18 mouse cellular contexts compared by ENCODE assay signal in the genomic region with DNA sequence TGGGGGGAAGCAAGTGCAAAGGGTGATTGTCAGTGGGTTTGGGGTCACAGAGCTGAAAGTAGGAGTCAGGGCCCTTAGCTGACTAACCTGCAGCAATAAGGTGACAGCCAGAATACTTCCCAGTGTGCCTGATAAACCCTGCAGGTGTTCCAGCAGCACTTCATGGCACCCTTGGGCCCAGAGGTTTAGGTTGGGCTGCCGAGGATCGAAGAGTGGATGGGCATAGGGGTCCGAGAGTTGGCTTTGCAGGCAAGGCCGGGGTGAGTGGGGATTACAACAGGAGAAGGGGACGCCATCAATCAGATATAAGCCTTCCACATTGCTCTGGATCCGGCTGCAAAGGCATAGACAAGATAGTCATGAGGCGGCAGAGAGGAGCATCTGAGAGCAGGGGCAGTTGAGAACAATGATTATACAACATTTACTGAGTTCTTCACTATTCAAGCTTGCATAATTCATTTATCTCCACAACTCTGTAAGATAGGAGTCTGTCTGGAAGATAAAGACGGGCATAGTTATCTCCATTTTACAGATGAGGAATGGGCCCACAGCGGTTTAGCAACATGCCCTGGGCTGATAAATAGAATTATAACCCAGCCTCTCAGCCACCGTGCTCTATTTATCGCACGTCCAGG. TPM values are rescaled to one million over a fixed set of nuclear protein-coding genes. Genes with fewer than 3 reads are reported as not detected.
DNase-seq lines count a peak whose midpoint lies in the region; ATAC-seq and TF ChIP-seq lines count a peak whose summit lies in the region.
"Had no signal": no experiment of that assay in that cellular context is flagged by ENCODE, and none has a peak within 500 bp of the region (broad histone marks: within the 10 kb centered on the region; RNA-seq: fewer than 3 reads in every experiment).

No protein-coding gene starts in this region.

- peak overlapping the region; percentile 99 for H3K4me2 ChIP-seq in liver, embryonic 16.5 days (ENCODE audit: low read depth, low read length)

- H3K27me3 ChIP-seq in liver, embryonic 16.5 days (ENCODE audit: control insufficient read depth, insufficient read depth, low read depth, low read length) = no peaks in the 10 kb centered on the region
- H3K27me3 ChIP-seq: embryonic facial prominence, embryonic 13.5 days; intestine, embryonic 15.5 days; limb, embryonic 15.5 days had no signal

- no peak for DNase-seq in gastrocnemius, adult 2 months
- no peak for DNase-seq in gastrocnemius, adult 18-20 months (ENCODE audit: low spot score)
- DNase-seq in left cerebral cortex, adult 2 months (ENCODE audit: extremely low spot score in 1 of 2, low spot score in 2 of 2) = no peak
- DNase-seq in left cerebral cortex, adult 18-20 months (ENCODE audit: low spot score in 2 of 2) = no peak
- no peak for DNase-seq in left cerebral cortex, adult 9 months (ENCODE audit: low spot score in 2 of 2)
- DNase-seq: adrenal gland, postnatal 10 days; forebrain, postnatal 0 days; gastrocnemius, postnatal 14 days; heart, postnatal 10 days; lung, postnatal 10 days; thymus, postnatal 14 days had no signal

- intact Hi-C loops in gastrocnemius, adult 2 months (cut with DNase I) = loop anchor here (5.0 kb wide), 1 partner anchor 36 kb away; a partner anchor contains a TSS
- intact Hi-C loops in left cerebral cortex, adult 2 months (cut with DNase I) = no loop called here

- peaks cover 43% of the 10 kb centered on the region for H3K4me1 ChIP-seq in liver, embryonic 16.5 days (ENCODE audit: control insufficient read depth, low read depth, low read length)

- no peak overlapping the region for H3K4me3 ChIP-seq in gastrocnemius, adult 2 months
- no peak overlapping the region for H3K4me3 ChIP-seq in left cerebral cortex, adult 2 months
- H3K4me3 ChIP-seq in liver, embryonic 16.5 days (ENCODE audit: low read depth, low read length) = peak overlapping the region; percentile 90

- TF ChIP-seq CTCF in gastrocnemius, adult 2 months (IDR thresholded peaks at IDR 0.05) = no peak
- no peak for TF ChIP-seq CTCF in left cerebral cortex, adult 2 months (IDR thresholded peaks at IDR 0.05)

- peak overlapping the region; percentile 1; the same call in 1 of the 2 replicates for H3K9ac ChIP-seq in liver, embryonic 16.5 days (ENCODE audit: low read depth, low read length)
- H3K9ac ChIP-seq: forebrain, postnatal 0 days; hindbrain, embryonic 14.5 days; limb, embryonic 15.5 days had no signal

- ATAC-seq in common myeloid progenitor, adult 5-6 weeks (replicated peaks; ENCODE audit: low read depth, poor library complexity, severe bottlenecking) = peak; percentile 15; the same call in 1 of the 2 replicates
- peak; percentile 37 for ATAC-seq in liver, embryonic 16.5 days (ENCODE audit: low read depth)
- no peak for ATAC-seq in erythroblast, adult 5-6 weeks (replicated peaks; ENCODE audit: low FRiP score, poor library complexity, severe bottlenecking)

- H3K36me3 ChIP-seq in liver, embryonic 16.5 days (ENCODE audit: control insufficient read depth, insufficient read depth) = no peaks in the 10 kb centered on the region

- H3K9me3 ChIP-seq in liver, embryonic 16.5 days (replicated peaks; ENCODE audit: control insufficient read depth, low read length) = no peaks in the 10 kb centered on the region
- H3K9me3 ChIP-seq: embryonic facial prominence, embryonic 13.5 days; intestine, embryonic 15.5 days; limb, embryonic 15.5 days had no signal

- H3K27ac ChIP-seq in gastrocnemius, adult 2 months = peak overlapping the region; percentile 96; the same call in 1 of the 2 replicates
- peak overlapping the region; percentile 73 for H3K27ac ChIP-seq in left cerebral cortex, adult 2 months
- peak overlapping the region; percentile 91 for H3K27ac ChIP-seq in liver, embryonic 16.5 days (ENCODE audit: low read length)
- H3K27ac ChIP-seq: hindbrain, embryonic 14.5 days had no signal

- 27% methylated on average over 12 of the region's 12 CpGs for WGBS in liver, embryonic 16.5 days (ENCODE audit: insufficient replicate concordance)

RNA-seq across cellular contexts. Expression of a gene that starts 1.1 kb away (rescaled TPM):
- total RNA-seq in gastrocnemius, adult 2 months (2021) = 1 to 10 TPM; 7.3 TPM
- 1 to 10 TPM; 7.8 TPM for total RNA-seq in gastrocnemius, adult 18-20 months (2021)
- total RNA-seq in left cerebral cortex, adult 2 months (2021) = 1 to 10 TPM; 5.6 to 7.2 TPM
- total RNA-seq in left cerebral cortex, adult 18-20 months (2021) = 1 to 10 TPM; 6.4 to 7.6 TPM
- 2.0 and 3.2 TPM in 2 replicates for total RNA-seq in common myeloid progenitor, adult 5-6 weeks (2017)
- 2.4 and 2.6 TPM in 2 replicates for polyA plus RNA-seq in liver, embryonic 16.5 days (2015; fragmentation: Nextera tagmentation; extraction: Ambion mirVana)
- 1.2 TPM in 1 of 2 replicates, not detected in the other for total RNA-seq in erythroblast, adult 5-6 weeks (2015; ENCODE audit: low replicate concordance)
- 1.7 and 3.0 TPM in 2 replicates for total RNA-seq in erythroblast, adult 5-6 weeks (2017; ENCODE audit: low replicate concordance)

RNA-seq across cellular contexts. Expression of a gene that starts 1.3 kb away (rescaled TPM):
- total RNA-seq in gastrocnemius, adult 2 months (2021) = 1 to 10 TPM; 3.4 to 6.2 TPM
- 1 to 10 TPM; 3.1 to 4.5 TPM for total RNA-seq in gastrocnemius, adult 18-20 months (2021)
- total RNA-seq in left cerebral cortex, adult 2 months (2021) = 10 to 100 TPM; 11.0 to 13.7 TPM
- 10 to 100 TPM in 1 of 2 experiments, 1 to 10 TPM in 1; 9.0 to 11.5 TPM for total RNA-seq in left cerebral cortex, adult 18-20 months (2021)
- total RNA-seq in common myeloid progenitor, adult 5-6 weeks (2017) = 22.9 and 41.2 TPM in 2 replicates
- 11.4 and 12.8 TPM in 2 replicates for polyA plus RNA-seq in liver, embryonic 16.5 days (2015; fragmentation: Nextera tagmentation; extraction: Ambion mirVana)
- 1.7 and 4.8 TPM in 2 replicates for total RNA-seq in erythroblast, adult 5-6 weeks (2015; ENCODE audit: low replicate concordance)
- 6.3 and 8.3 TPM in 2 replicates for total RNA-seq in erythroblast, adult 5-6 weeks (2017; ENCODE audit: low replicate concordance)

RNA-seq across cellular contexts. Expression of a gene that starts 7.8 kb away (rescaled TPM):
- total RNA-seq in gastrocnemius, adult 2 months (2021) = 10 to 100 TPM; 32.2 to 35.7 TPM
- total RNA-seq in gastrocnemius, adult 18-20 months (2021) = 10 to 100 TPM; 32.1 to 37.9 TPM
- total RNA-seq in left cerebral cortex, adult 2 months (2021) = 100 to 1,000 TPM; 172 to 173 TPM
- total RNA-seq in left cerebral cortex, adult 18-20 months (2021) = 100 to 1,000 TPM; 188 to 189 TPM
- total RNA-seq in common myeloid progenitor, adult 5-6 weeks (2017) = 17.5 and 18.6 TPM in 2 replicates
- 19.8 and 20.5 TPM in 2 replicates for polyA plus RNA-seq in liver, embryonic 16.5 days (2015; fragmentation: Nextera tagmentation; extraction: Ambion mirVana)
- total RNA-seq in erythroblast, adult 5-6 weeks (2015; ENCODE audit: low replicate concordance) = 12.5 and 14.2 TPM in 2 replicates
- 11.1 and 12.4 TPM in 2 replicates for total RNA-seq in erythroblast, adult 5-6 weeks (2017; ENCODE audit: low replicate concordance)

RNA-seq across cellular contexts. Expression of a gene that starts 13.7 kb away (rescaled TPM):
- 10 to 100 TPM; 23.5 to 27.2 TPM for total RNA-seq in gastrocnemius, adult 2 months (2021)
- total RNA-seq in gastrocnemius, adult 18-20 months (2021) = 10 to 100 TPM; 21.6 to 24.2 TPM
- total RNA-seq in left cerebral cortex, adult 2 months (2021) = 10 to 100 TPM; 55.5 to 55.6 TPM
- 10 to 100 TPM; 49.6 to 49.8 TPM for total RNA-seq in left cerebral cortex, adult 18-20 months (2021)
- total RNA-seq in common myeloid progenitor, adult 5-6 weeks (2017) = 151 and 180 TPM in 2 replicates
- polyA plus RNA-seq in liver, embryonic 16.5 days (2015; fragmentation: Nextera tagmentation; extraction: Ambion mirVana) = 73.9 and 82.3 TPM in 2 replicates
- total RNA-seq in erythroblast, adult 5-6 weeks (2015; ENCODE audit: low replicate concordance) = 16.9 and 22.8 TPM in 2 replicates
- 39.5 and 54.4 TPM in 2 replicates for total RNA-seq in erythroblast, adult 5-6 weeks (2017; ENCODE audit: low replicate concordance)

RNA-seq across cellular contexts. Expression of a gene that starts 25.6 kb away (rescaled TPM):
- total RNA-seq in gastrocnemius, adult 2 months (2021) = 10 to 100 TPM in 1 of 2 experiments, 1 to 10 TPM in 1; 7.9 to 10.4 TPM
- 1 to 10 TPM; 7.6 to 8.2 TPM for total RNA-seq in gastrocnemius, adult 18-20 months (2021)
- 10 to 100 TPM; 21.4 to 22.4 TPM for total RNA-seq in left cerebral cortex, adult 2 months (2021)
- 10 to 100 TPM; 22.5 to 23.7 TPM for total RNA-seq in left cerebral cortex, adult 18-20 months (2021)
- total RNA-seq in common myeloid progenitor, adult 5-6 weeks (2017) = 19.9 and 25.9 TPM in 2 replicates
- 12.6 and 12.9 TPM in 2 replicates for polyA plus RNA-seq in liver, embryonic 16.5 days (2015; fragmentation: Nextera tagmentation; extraction: Ambion mirVana)
- total RNA-seq in erythroblast, adult 5-6 weeks (2015; ENCODE audit: low replicate concordance) = 1.0 and 2.7 TPM in 2 replicates
- total RNA-seq in erythroblast, adult 5-6 weeks (2017; ENCODE audit: low replicate concordance) = 2.3 and 6.8 TPM in 2 replicates
